Mouse (Mus musculus): ENCODE results near the gene Evpl.

The Evpl gene

GRCm38 (mm10) chr11:116171959-116172358 is 65.9 kb downstream of the Evpl start:
- no peak for DNase-seq (ENCODE audit: low spot score)

Measured in ovary, adult 18-20 months (tissue).